Mouse (Mus musculus) urinary bladder, adult 18-20 months (tissue): ENCODE measurements around the gene Pde4b.
"Not testable (repeated sequence)": the region's sequence is repeated elsewhere in the genome, so short reads cannot be mapped to it uniquely, and the experiment has no call there.

Source experiments
- DNase-seq, 2 experiments: peaks; one replicate each; pipeline ENCODE4 v3.0.0; 2022; ENCODE audit warnings: low spot score in 2 of 2, mixed read lengths in 2 of 2

The Pde4b gene

GRCm38 (mm10) chr4:102480830-102481484 lies 393.6 kb downstream of the Pde4b start:
- no peak for DNase-seq

- DNase-seq = no peak
Measured at GRCm38 (mm10) chr4:102483354-102484018, 396.1 kb downstream of the Pde4b start.

- DNase-seq = no peak
Measured at GRCm38 (mm10) chr4:102484738-102485137, 397.4 kb downstream of the Pde4b start.

GRCm38 (mm10) chr4:102486134-102486920 lies 399.0 kb downstream of the Pde4b start:
- no peak for DNase-seq

- DNase-seq = no peak
Measured at GRCm38 (mm10) chr4:102486921-102487240, 399.5 kb downstream of the Pde4b start.

GRCm38 (mm10) chr4:102488000-102488399 lies 400.7 kb downstream of the Pde4b start:
- no peak for DNase-seq

- DNase-seq = no peak
Measured at GRCm38 (mm10) chr4:102491468-102492123, 404.3 kb downstream of the Pde4b start.

GRCm38 (mm10) chr4:102492911-102493310 lies 405.6 kb downstream of the Pde4b start:
- DNase-seq = no peak

- DNase-seq = no peak
Measured at GRCm38 (mm10) chr4:102493342-102494128, 406.2 kb downstream of the Pde4b start.

- not testable (repeated sequence) for DNase-seq
Measured at GRCm38 (mm10) chr4:102494203-102494602, 406.9 kb downstream of the Pde4b start.

GRCm38 (mm10) chr4:102495001-102495400 lies 407.7 kb downstream of the Pde4b start:
- no peak for DNase-seq

GRCm38 (mm10) chr4:102495474-102495873 lies 408.1 kb downstream of the Pde4b start:
- DNase-seq = no peak

- DNase-seq = no peak
Measured at GRCm38 (mm10) chr4:102496269-102497177, 409.2 kb downstream of the Pde4b start.

- DNase-seq = no peak
Measured at GRCm38 (mm10) chr4:102497221-102497620, 409.9 kb downstream of the Pde4b start.

- no peak for DNase-seq
Measured at GRCm38 (mm10) chr4:102498169-102498919, 411.0 kb downstream of the Pde4b start.

GRCm38 (mm10) chr4:102498920-102499316 lies 411.6 kb downstream of the Pde4b start:
- no peak for DNase-seq

GRCm38 (mm10) chr4:102505714-102506113 lies 418.4 kb downstream of the Pde4b start:
- no peak for DNase-seq

GRCm38 (mm10) chr4:102506376-102507280 lies 419.3 kb downstream of the Pde4b start:
- DNase-seq = no peak

GRCm38 (mm10) chr4:102507344-102507743 lies 420.0 kb downstream of the Pde4b start:
- DNase-seq = no peak
